ENCODE assay signal across 12 mouse cellular contexts in genomic region chr4:70536661-70537580, GRCm38 (mm10). TPM values are rescaled to one million over a fixed set of nuclear protein-coding genes. Genes with fewer than 3 reads are reported as not detected.
DNase-seq lines count a peak whose midpoint lies in the region; ATAC-seq lines count a peak whose summit lies in the region.
"Had no signal": no experiment of that assay in that cellular context is flagged by ENCODE, and none has a peak within 500 bp of the region (broad histone marks: within the 10 kb centered on the region; RNA-seq: fewer than 3 reads in every experiment).

No protein-coding gene starts in this region.

- 0 out of 2 replicates have a peak overlapping the region, but pooled peaks have one; percentile 63 for H3K4me2 ChIP-seq in kidney, embryonic 15.5 days
- no peak overlapping the region; the same call in 1 of the 2 replicates for H3K4me2 ChIP-seq in stomach, embryonic 14.5 days (replicated peaks; ENCODE audit: low read depth, low read length)

- no peaks in the 10 kb centered on the region for H3K9me3 ChIP-seq in kidney, embryonic 15.5 days (replicated peaks)
- H3K9me3 ChIP-seq in limb, embryonic 10.5 days (replicated peaks): no peaks in the 10 kb centered on the region
- H3K9me3 ChIP-seq in stomach, embryonic 14.5 days (ENCODE audit: control insufficient read depth, low read depth, low read length): no peaks in the 10 kb centered on the region
- H3K9me3 ChIP-seq: heart, embryonic 10.5 days had no signal

- WGBS in kidney, embryonic 15.5 days: 14% methylated on average over 2 of the region's 2 CpGs
- WGBS in limb, embryonic 10.5 days: 6% methylated on average over 2 of the region's 2 CpGs
- 13% methylated on average over 2 of the region's 2 CpGs for whole genome bisulfite sequencing in stomach, embryonic 14.5 days

- H3K27me3 ChIP-seq in kidney, embryonic 15.5 days: no peaks in the 10 kb centered on the region
- H3K27me3 ChIP-seq in limb, embryonic 10.5 days (ENCODE audit: low read depth, poor library complexity, severe bottlenecking): no peaks in the 10 kb centered on the region
- H3K27me3 ChIP-seq in stomach, embryonic 14.5 days (ENCODE audit: control insufficient read depth, insufficient read depth, low read length): no peaks in the 10 kb centered on the region

- peak; percentile 28 for ATAC-seq in kidney, embryonic 15.5 days (replicated peaks; ENCODE audit: low FRiP score)
- no peak for ATAC-seq in stomach, embryonic 14.5 days (ENCODE audit: insufficient number of reproducible peaks, insufficient read depth, low FRiP score, low read depth)
- no peak for ATAC-seq in megakaryocyte, adult 5-6 weeks (ENCODE audit: poor library complexity, severe bottlenecking)

- no peaks in the 10 kb centered on the region for H3K36me3 ChIP-seq in kidney, embryonic 15.5 days
- no peaks in the 10 kb centered on the region for H3K36me3 ChIP-seq in limb, embryonic 10.5 days
- no peaks in the 10 kb centered on the region for H3K36me3 ChIP-seq in stomach, embryonic 14.5 days (ENCODE audit: control insufficient read depth, insufficient read depth, low read length)
- H3K36me3 ChIP-seq: G1E; heart, embryonic 10.5 days had no signal

- H3K4me3 ChIP-seq in kidney, embryonic 15.5 days (replicated peaks): no peak overlapping the region
- no peak overlapping the region for H3K4me3 ChIP-seq in brown adipose tissue, adult 24 weeks (ENCODE audit: insufficient read depth, low read depth, low read length)
- 0 out of 2 replicates have a peak overlapping the region, but pooled peaks have one; percentile 80 for H3K4me3 ChIP-seq in limb, embryonic 10.5 days
- no peak overlapping the region for H3K4me3 ChIP-seq in stomach, embryonic 14.5 days (ENCODE audit: low read depth, low read length)

- no peak for DNase-seq in kidney, postnatal 10 days
- DNase-seq in limb, embryonic 10.5 days (ENCODE audit: low spot score): no peak
- DNase-seq in layer of hippocampus, postnatal 10 days (ENCODE audit: low spot score in 2 of 2): no peak
- DNase-seq: kidney, adult 9 months; right cerebral cortex, postnatal 25 days; thymus, postnatal 36 days had no signal

- H3K9ac ChIP-seq in kidney, embryonic 15.5 days: no peak overlapping the region
- no peak overlapping the region for H3K9ac ChIP-seq in stomach, embryonic 14.5 days (replicated peaks; ENCODE audit: low read depth, low read length)

- H3K27ac ChIP-seq in kidney, embryonic 15.5 days: peak overlapping the region; percentile 95; the same call in 1 of the 2 replicates
- peak overlapping the region; percentile 96 for H3K27ac ChIP-seq in brown adipose tissue, adult 24 weeks (replicated peaks; ENCODE audit: low read depth, low read length)
- H3K27ac ChIP-seq in limb, embryonic 10.5 days: peak overlapping the region; percentile 99
- H3K27ac ChIP-seq in stomach, embryonic 14.5 days (ENCODE audit: low read length): peak overlapping the region; percentile 27; the same call in 1 of the 2 replicates

- H3K4me1 ChIP-seq in kidney, embryonic 15.5 days: peaks cover 30% of the 10 kb centered on the region
- H3K4me1 ChIP-seq in brown adipose tissue, adult 24 weeks (ENCODE audit: control insufficient read depth, insufficient read depth, insufficient read length, low read length): peaks cover 9% of the 10 kb centered on the region; the same call in 1 of the 2 replicates
- H3K4me1 ChIP-seq in limb, embryonic 10.5 days: peaks cover 33% of the 10 kb centered on the region
- H3K4me1 ChIP-seq in stomach, embryonic 14.5 days (ENCODE audit: control insufficient read depth, insufficient read depth, low read length): peaks cover 11% of the 10 kb centered on the region

RNA-seq across cellular contexts. Expression of gene Megf9, which starts 2.1 kb away (rescaled TPM):
- 12.8 and 13.6 TPM in 2 replicates for polyA plus RNA-seq in kidney, embryonic 15.5 days (2015; fragmentation: Nextera tagmentation; extraction: Ambion mirVana)
- 23.0 and 26.1 TPM in 2 replicates for polyA plus RNA-seq in brown adipose tissue, adult 24 weeks (2012; ENCODE audit: insufficient read depth, insufficient read length, missing spikeins)
- 6.3 and 10.3 TPM in 2 replicates for polyA plus RNA-seq in limb, embryonic 10.5 days (2016; fragmentation: Nextera tagmentation; extraction: Ambion mirVana)
- polyA plus RNA-seq in stomach, embryonic 14.5 days (2014; fragmentation: Nextera tagmentation; extraction: Ambion mirVana): 14.6 and 15.3 TPM in 2 replicates
- 53.4 and 59.1 TPM in 2 replicates for total RNA-seq in megakaryocyte, adult 5-6 weeks (2015)
- total RNA-seq in megakaryocyte, adult 5-6 weeks (2017): 26.8 and 36.8 TPM in 2 replicates
- 100 to 1,000 TPM in 1 of 2 experiments, 10 to 100 TPM in 1; 96.6 to 105 TPM for total RNA-seq in layer of hippocampus, postnatal 10 days (2021)
- polyA plus RNA-seq: G1E had no signal

Comparison
In these comparisons a context has a peak if more than half of its experiments do, and no peak if none do; other contexts are left out.
1. H3K27ac ChIP-seq: peak in every context shown above with its lines; median percentile 99 in limb, embryonic 10.5 days; 96 in brown adipose tissue, adult 24 weeks; 95 in kidney, embryonic 15.5 days; 27 in stomach, embryonic 14.5 days.